Mouse (Mus musculus) heart, adult 2 months (tissue): ENCODE results near the gene Alox12b. TPM values are rescaled to one million over a fixed set of nuclear protein-coding genes. Genes with fewer than 3 reads are reported as not detected.

Source experiments
- DNase-seq, 2 experiments: peaks; one replicate each; pipeline ENCODE4 v3.0.0; 2021
- H3K27ac ChIP-seq: fragments of 200-600 bp; 2 replicates; pipeline ENCODE4 v1.8.1; 2022
- H3K27me3 ChIP-seq: fragments of 200-500 bp; 2 replicates; pipeline ENCODE4 v1.6.1; 2012; ENCODE audit warnings: mild to moderate bottlenecking, low read length, inconsistent platforms, mixed read lengths; ENCODE audit not compliant: control insufficient read depth, insufficient read depth
- H3K36me3 ChIP-seq: fragments of 200-500 bp; 2 replicates; pipeline ENCODE4 v1.6.1; 2012; ENCODE audit warnings: low read length, inconsistent platforms; ENCODE audit not compliant: control insufficient read depth, insufficient read depth
- H3K4me1 ChIP-seq: fragments of 200-500 bp; 2 replicates; pipeline ENCODE4 v1.6.1; 2011; ENCODE audit warnings: low read length; ENCODE audit not compliant: control insufficient read depth, insufficient read depth
- H3K4me3 ChIP-seq: fragments of 200-600 bp; 2 replicates; pipeline ENCODE4 v1.8.1; 2022
- H3K79me2 ChIP-seq: fragments of 200-500 bp; replicated peaks from 2 replicates; pipeline ENCODE4 v1.6.1; 2012; ENCODE audit warnings: mild to moderate bottlenecking, inconsistent platforms, low read length, moderate library complexity, mixed read lengths; ENCODE audit not compliant: control insufficient read depth, insufficient read depth
- H3K9ac ChIP-seq: fragments of 200-500 bp; 2 replicates; pipeline ENCODE4 v1.6.1; 2012; ENCODE audit warnings: low read depth, mild to moderate bottlenecking, control low read depth, inconsistent platforms, low read length, mixed read lengths
- CTCF ChIP-seq: fragments of 200-600 bp; IDR thresholded peaks from 2 replicates; pipeline ENCODE4 v1.8.1; 2022; ENCODE audit warnings: antibody characterized with exemption, mild to moderate bottlenecking, moderate library complexity
- EP300 ChIP-seq: fragments of 200-500 bp; IDR thresholded peaks from 2 replicates; pipeline ENCODE4 v1.6.1; 2011; ENCODE audit warnings: low read depth, low read length, control low read depth; ENCODE audit not compliant: insufficient read depth
- POLR2A ChIP-seq: fragments of 200-500 bp; IDR thresholded peaks from 2 replicates; pipeline ENCODE4 v1.6.1; 2011; ENCODE audit warnings: mild to moderate bottlenecking, low read depth, low read length, control low read depth; ENCODE audit not compliant: insufficient read depth
- WGBS: fragments of 180-500 bp; shearing (Covaris S2); methylation state at CpG from one replicate; pipeline ENCODE4 v1.1.7; 2018; 5-methylcytosine and 5-hydroxymethylcytosine counted together
- intact Hi-C: fragments of 180-260 bp; cut with DNase I; formaldehyde crosslinking; loops from one replicate; pipeline ENCODE4 v1.15.1; 2025
- polyA plus RNA-seq: library from polyadenylated mRNA; depleted of rRNA; stranded (reverse); fragments of >200 nt; gene quantifications from 2 replicates; pipeline ENCODE4 v1.2.3, GENCODE M21; 2012
- total RNA-seq, 2 experiments: library from RNA; stranded (reverse); gene quantifications; 2 replicates each; pipeline ENCODE4 v1.2.3; 2021

The Alox12b gene
- total and polyA plus RNA-seq, 3 experiments: 0.04 TPM; not detected in 2

GRCm38 (mm10) chr11:69171626-69172025, 14.8 kb downstream of the Alox12b start:
- Histone ChIP-seq H3K79me2 (no peaks in the 10 kb centered on the region), H3K4me3 (no peak overlapping the region), H3K4me1 (no peaks in the 10 kb centered on the region), H3K27ac (no peak overlapping the region), H3K9ac (no peak overlapping the region), H3K27me3 (no peaks in the 10 kb centered on the region), H3K36me3 (no peaks in the 10 kb centered on the region)
- peak; percentile 83 for DNase-seq
- TF ChIP-seq CTCF (peak; percentile 95), EP300 (peak; percentile 61; the same call in 1 of the 2 replicates), POLR2A (no peak)
- WGBS: 22% methylated on average over 7 of the region's 7 CpGs
- intact Hi-C loops: no loop called here

- no peak overlapping the region for H3K9ac ChIP-seq
- H3K27me3 ChIP-seq: no peaks in the 10 kb centered on the region
- H3K36me3 ChIP-seq: no peaks in the 10 kb centered on the region
- H3K79me2 ChIP-seq: no peaks in the 10 kb centered on the region
- H3K4me1 ChIP-seq: no peaks in the 10 kb centered on the region
- peak in 1 of 2 experiments; percentile 9 for DNase-seq
- WGBS: 100% methylated on average over 2 of the region's 2 CpGs
- no peak overlapping the region for H3K4me3 ChIP-seq
- intact Hi-C loops: no loop called here
- TF ChIP-seq POLR2A (no peak), CTCF (no peak), EP300 (no peak)
- H3K27ac ChIP-seq: no peak overlapping the region
Measured at GRCm38 (mm10) chr11:69172606-69173005, 15.8 kb downstream of the Alox12b start.

- Histone ChIP-seq H3K79me2 (no peaks in the 10 kb centered on the region), H3K4me3 (no peak overlapping the region), H3K27me3 (no peaks in the 10 kb centered on the region), H3K36me3 (no peaks in the 10 kb centered on the region), H3K9ac (no peak overlapping the region), H3K27ac (no peak overlapping the region), H3K4me1 (no peaks in the 10 kb centered on the region)
- no peak for TF ChIP-seq EP300
- TF ChIP-seq POLR2A: no peak
- no peak for TF ChIP-seq CTCF
- WGBS: 66% methylated on average over 7 of the region's 7 CpGs
- DNase-seq: peak in 1 of 2 experiments; percentile 9
- intact Hi-C loops: no loop called here
Measured at GRCm38 (mm10) chr11:69174722-69175121, 17.9 kb downstream of the Alox12b start.

- Histone ChIP-seq H3K9ac (no peak overlapping the region), H3K4me3 (no peak overlapping the region), H3K36me3 (no peaks in the 10 kb centered on the region), H3K27ac (no peak overlapping the region), H3K4me1 (no peaks in the 10 kb centered on the region), H3K79me2 (no peaks in the 10 kb centered on the region), H3K27me3 (no peaks in the 10 kb centered on the region)
- intact Hi-C loops: no loop called here
- 76% methylated on average over 3 of the region's 3 CpGs for WGBS
- DNase-seq: no peak
- no peak for TF ChIP-seq CTCF
- TF ChIP-seq POLR2A: no peak
- TF ChIP-seq EP300: no peak
Measured at GRCm38 (mm10) chr11:69178525-69178924, 21.7 kb downstream of the Alox12b start.

GRCm38 (mm10) chr11:69179512-69179911, 22.7 kb downstream of the Alox12b start:
- no peak overlapping the region for H3K9ac ChIP-seq
- 52% methylated on average over 3 of the region's 3 CpGs for WGBS
- H3K36me3 ChIP-seq: no peaks in the 10 kb centered on the region
- peak in 1 of 2 experiments; percentile 5 for DNase-seq
- H3K4me3 ChIP-seq: no peak overlapping the region
- no peaks in the 10 kb centered on the region for H3K4me1 ChIP-seq
- no peaks in the 10 kb centered on the region for H3K27me3 ChIP-seq
- TF ChIP-seq EP300: no peak
- TF ChIP-seq CTCF: no peak
- no peak for TF ChIP-seq POLR2A
- H3K79me2 ChIP-seq: no peaks in the 10 kb centered on the region
- intact Hi-C loops: no loop called here
- no peak overlapping the region for H3K27ac ChIP-seq

- Histone ChIP-seq H3K36me3 (no peaks in the 10 kb centered on the region), H3K9ac (no peak overlapping the region), H3K4me3 (no peak overlapping the region), H3K4me1 (no peaks in the 10 kb centered on the region), H3K79me2 (no peaks in the 10 kb centered on the region), H3K27ac (no peak overlapping the region), H3K27me3 (no peaks in the 10 kb centered on the region)
- intact Hi-C loops: no loop called here
- TF ChIP-seq EP300: no peak
- TF ChIP-seq CTCF: no peak
- no peak for TF ChIP-seq POLR2A
- 86% methylated on average over 4 of the region's 4 CpGs for WGBS
- no peak for DNase-seq
Measured at GRCm38 (mm10) chr11:69180120-69180519, 23.3 kb downstream of the Alox12b start.
